Mouse (Mus musculus): ENCODE data around the gene Aasdhppt.

The Aasdhppt gene

GRCm38 (mm10) chr9:4309351-4310085, at the start of gene Aasdhppt, which contains the start of gene Kbtbd3:
TSS of gene Aasdhppt (minus strand) at chr9:4309471.
TSS of gene Kbtbd3 (plus strand) at chr9:4309833.
- Histone ChIP-seq H3K4me1 (replicated peaks; ENCODE audit: low read depth, low read length) (peaks cover 30% of the 10 kb centered on the region), H3K36me3 (ENCODE audit: insufficient read depth, low read length) (peaks cover 27% of the 10 kb centered on the region), H3K27me3 (ENCODE audit: insufficient read depth, low read length) (no peaks in the 10 kb centered on the region), H3K4me3 (replicated peaks; ENCODE audit: low read length) (peak within 1 kb of the TSS; percentile 94), H3K9me3 (ENCODE audit: low read length) (no peaks in the 10 kb centered on the region)
- TF ChIP-seq POU5F1 (IDR thresholded peaks at IDR 0.05; ENCODE audit: borderline replicate concordance, low read length) (no peak), NANOG (IDR thresholded peaks at IDR 0.05; ENCODE audit: borderline replicate concordance, low read length) (no peak), CTCF (conservative IDR thresholded peaks at IDR 0.05; ENCODE audit: low read length) (no peak)

GRCm38 (mm10) chr9:4353163-4353562, 43.9 kb upstream of the Aasdhppt start:
- H3K36me3 ChIP-seq (ENCODE audit: insufficient read depth, low read length) = no peaks in the 10 kb centered on the region
- no peaks in the 10 kb centered on the region for H3K4me1 ChIP-seq (replicated peaks; ENCODE audit: low read depth, low read length)
- H3K9me3 ChIP-seq (ENCODE audit: low read length) = peaks cover 10% of the 10 kb centered on the region; the same call in 1 of the 2 replicates
- TF ChIP-seq CTCF (conservative IDR thresholded peaks at IDR 0.05; ENCODE audit: low read length) (no peak), NANOG (IDR thresholded peaks at IDR 0.05; ENCODE audit: borderline replicate concordance, low read length) (no peak), POU5F1 (IDR thresholded peaks at IDR 0.05; ENCODE audit: borderline replicate concordance, low read length) (no peak)
- H3K4me3 ChIP-seq (replicated peaks; ENCODE audit: low read length) = no peak overlapping the region
- H3K27me3 ChIP-seq (ENCODE audit: insufficient read depth, low read length) = no peaks in the 10 kb centered on the region

- TF ChIP-seq NANOG (IDR thresholded peaks at IDR 0.05; ENCODE audit: borderline replicate concordance, low read length) = no peak
- TF ChIP-seq POU5F1 (IDR thresholded peaks at IDR 0.05; ENCODE audit: borderline replicate concordance, low read length) = no peak
- TF ChIP-seq CTCF (conservative IDR thresholded peaks at IDR 0.05; ENCODE audit: low read length) = no peak
- Histone ChIP-seq H3K36me3 (ENCODE audit: insufficient read depth, low read length) (no peaks in the 10 kb centered on the region), H3K4me1 (replicated peaks; ENCODE audit: low read depth, low read length) (no peaks in the 10 kb centered on the region), H3K4me3 (replicated peaks; ENCODE audit: low read length) (no peak overlapping the region), H3K27me3 (ENCODE audit: insufficient read depth, low read length) (no peaks in the 10 kb centered on the region), H3K9me3 (ENCODE audit: low read length) (peaks cover 3% of the 10 kb centered on the region; the same call in 1 of the 2 replicates)
Measured at GRCm38 (mm10) chr9:4318939-4319721, 9.9 kb upstream of the Aasdhppt start.

- no peaks in the 10 kb centered on the region for H3K36me3 ChIP-seq (ENCODE audit: insufficient read depth, low read length)
- no peaks in the 10 kb centered on the region for H3K9me3 ChIP-seq (ENCODE audit: low read length)
- H3K4me1 ChIP-seq (replicated peaks; ENCODE audit: low read depth, low read length) = peaks cover 4% of the 10 kb centered on the region
- no peaks in the 10 kb centered on the region for H3K27me3 ChIP-seq (ENCODE audit: insufficient read depth, low read length)
- no peak for TF ChIP-seq NANOG (IDR thresholded peaks at IDR 0.05; ENCODE audit: borderline replicate concordance, low read length)
- TF ChIP-seq POU5F1 (IDR thresholded peaks at IDR 0.05; ENCODE audit: borderline replicate concordance, low read length) = no peak
- TF ChIP-seq CTCF (conservative IDR thresholded peaks at IDR 0.05; ENCODE audit: low read length) = no peak
- no peak overlapping the region for H3K4me3 ChIP-seq (replicated peaks; ENCODE audit: low read length)
Measured at GRCm38 (mm10) chr9:4315746-4316145, 6.5 kb upstream of the Aasdhppt start.

DNA sequence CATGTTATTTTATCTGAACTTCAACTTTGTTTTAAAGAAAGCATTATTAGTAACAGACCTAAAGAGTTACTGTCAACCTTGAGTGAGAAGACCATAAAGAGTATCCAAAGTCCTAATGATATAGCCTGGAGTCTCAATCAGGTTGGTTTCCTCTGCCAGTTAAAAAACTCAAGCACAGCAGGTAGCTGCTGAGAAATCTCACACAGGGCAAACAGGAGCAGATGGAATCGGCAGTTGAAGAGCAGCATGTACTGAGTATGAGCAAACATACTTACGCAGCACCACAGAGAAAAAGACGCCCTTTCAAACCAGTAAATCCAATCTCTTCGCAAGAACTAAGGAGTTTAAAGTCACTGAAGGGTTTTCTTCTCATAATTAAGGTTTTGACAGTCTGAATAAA, 4.7 kb upstream of the Aasdhppt start:
- H3K27me3 ChIP-seq (ENCODE audit: insufficient read depth, low read length) = no peaks in the 10 kb centered on the region
- no peak for TF ChIP-seq POU5F1 (IDR thresholded peaks at IDR 0.05; ENCODE audit: borderline replicate concordance, low read length)
- no peak for TF ChIP-seq CTCF (conservative IDR thresholded peaks at IDR 0.05; ENCODE audit: low read length)
- no peak for TF ChIP-seq NANOG (IDR thresholded peaks at IDR 0.05; ENCODE audit: borderline replicate concordance, low read length)
- no peaks in the 10 kb centered on the region for H3K36me3 ChIP-seq (ENCODE audit: insufficient read depth, low read length)
- peaks cover 8% of the 10 kb centered on the region for H3K4me1 ChIP-seq (replicated peaks; ENCODE audit: low read depth, low read length)
- no peak overlapping the region for H3K4me3 ChIP-seq (replicated peaks; ENCODE audit: low read length)
- H3K9me3 ChIP-seq (ENCODE audit: low read length) = no peaks in the 10 kb centered on the region

DNA sequence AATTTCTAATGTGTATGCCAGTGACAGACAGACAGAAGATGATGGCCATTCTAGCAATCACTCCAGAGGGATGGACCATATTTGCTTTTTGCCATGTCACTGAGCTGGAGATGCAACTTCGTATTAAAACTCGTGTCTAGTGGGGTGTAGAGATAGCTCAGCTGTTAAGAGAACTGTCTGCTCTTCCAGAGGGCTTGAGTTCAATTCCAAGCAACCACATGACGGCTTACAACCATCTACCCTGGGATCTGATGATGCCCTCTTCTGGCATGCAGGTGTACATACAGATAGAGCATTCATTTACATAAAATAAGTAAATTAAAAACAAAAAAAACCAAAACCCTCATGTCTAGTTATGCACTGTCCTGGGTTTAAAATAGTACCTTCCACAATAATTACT, 1.9 kb upstream of the Aasdhppt start:
- Histone ChIP-seq H3K4me3 (replicated peaks; ENCODE audit: low read length) (no peak overlapping the region; the same call in 1 of the 2 replicates), H3K36me3 (ENCODE audit: insufficient read depth, low read length) (peaks cover 17% of the 10 kb centered on the region), H3K9me3 (ENCODE audit: low read length) (no peaks in the 10 kb centered on the region), H3K27me3 (ENCODE audit: insufficient read depth, low read length) (no peaks in the 10 kb centered on the region), H3K4me1 (replicated peaks; ENCODE audit: low read depth, low read length) (peaks cover 24% of the 10 kb centered on the region)
- TF ChIP-seq NANOG (IDR thresholded peaks at IDR 0.05; ENCODE audit: borderline replicate concordance, low read length) (no peak), POU5F1 (IDR thresholded peaks at IDR 0.05; ENCODE audit: borderline replicate concordance, low read length) (no peak), CTCF (conservative IDR thresholded peaks at IDR 0.05; ENCODE audit: low read length) (no peak; the same call in 1 of the 2 replicates)

DNA sequence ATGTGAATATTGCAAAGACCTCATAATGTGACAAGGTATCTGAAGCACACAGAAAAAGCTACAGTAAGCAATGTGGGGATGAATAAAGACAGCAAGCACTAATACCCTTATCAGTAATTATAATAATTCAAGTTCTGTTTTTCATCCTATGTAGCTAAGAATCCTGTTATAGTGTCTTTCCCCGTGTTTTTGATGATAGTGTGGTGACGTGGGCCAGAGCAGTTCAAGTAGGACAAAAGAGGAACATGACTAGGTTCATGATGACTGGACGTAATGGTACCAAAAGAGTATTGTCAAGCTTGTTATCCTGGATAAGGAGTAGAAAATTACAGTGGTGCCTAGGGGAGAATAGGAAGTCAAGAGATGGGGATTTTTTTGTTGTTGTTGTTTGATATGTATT, 1.4 kb upstream of the Aasdhppt start:
- Histone ChIP-seq H3K9me3 (ENCODE audit: low read length) (no peaks in the 10 kb centered on the region), H3K4me1 (replicated peaks; ENCODE audit: low read depth, low read length) (peaks cover 27% of the 10 kb centered on the region), H3K4me3 (replicated peaks; ENCODE audit: low read length) (peak overlapping the region; percentile 94), H3K36me3 (ENCODE audit: insufficient read depth, low read length) (peaks cover 21% of the 10 kb centered on the region), H3K27me3 (ENCODE audit: insufficient read depth, low read length) (no peaks in the 10 kb centered on the region)
- no peak for TF ChIP-seq CTCF (conservative IDR thresholded peaks at IDR 0.05; ENCODE audit: low read length)
- TF ChIP-seq NANOG (IDR thresholded peaks at IDR 0.05; ENCODE audit: borderline replicate concordance, low read length) = no peak
- TF ChIP-seq POU5F1 (IDR thresholded peaks at IDR 0.05; ENCODE audit: borderline replicate concordance, low read length) = no peak

- Histone ChIP-seq H3K9me3 (ENCODE audit: low read length) (no peaks in the 10 kb centered on the region), H3K27me3 (ENCODE audit: insufficient read depth, low read length) (no peaks in the 10 kb centered on the region), H3K4me3 (replicated peaks; ENCODE audit: low read length) (peak overlapping the region; percentile 94), H3K36me3 (ENCODE audit: insufficient read depth, low read length) (peaks cover 34% of the 10 kb centered on the region), H3K4me1 (replicated peaks; ENCODE audit: low read depth, low read length) (peaks cover 35% of the 10 kb centered on the region)
- TF ChIP-seq CTCF (conservative IDR thresholded peaks at IDR 0.05; ENCODE audit: low read length) = no peak
- TF ChIP-seq NANOG (IDR thresholded peaks at IDR 0.05; ENCODE audit: borderline replicate concordance, low read length) = no peak
- no peak for TF ChIP-seq POU5F1 (IDR thresholded peaks at IDR 0.05; ENCODE audit: borderline replicate concordance, low read length)
Measured at GRCm38 (mm10) chr9:4308628-4309350, 482 bp downstream of the Aasdhppt start.
